Mouse (Mus musculus): Measurements from ENCODE around the gene Cd70. TPM values are rescaled to one million over a fixed set of nuclear protein-coding genes. Genes with fewer than 3 reads are reported as not detected.
"Not testable (repeated sequence)": the region's sequence is repeated elsewhere in the genome, so short reads cannot be mapped to it uniquely, and the experiment has no call there.

The Cd70 gene
- polyA plus RNA-seq, 1 experiment from 2014 or later = not detected

GRCm38 (mm10) chr17:57170616-57171260 is 21.2 kb upstream of the Cd70 start:
- no peak overlapping the region for H3K9ac ChIP-seq
- no peak overlapping the region for H3K4me2 ChIP-seq
- H3K4me1 ChIP-seq = peaks cover 5% of the 10 kb centered on the region; the same call in 1 of the 2 replicates
- ATAC-seq (ENCODE audit: low FRiP score) = no peak
- H3K27me3 ChIP-seq = 0 out of 2 replicates have a peak, but pooled peaks cover 3% of the 10 kb centered on the region
- 62% methylated on average over 5 of the region's 5 CpGs for WGBS
- no peak overlapping the region for H3K4me3 ChIP-seq (replicated peaks)
- no peak overlapping the region for H3K27ac ChIP-seq
- no peaks in the 10 kb centered on the region for H3K9me3 ChIP-seq
- H3K36me3 ChIP-seq (replicated peaks) = no peaks in the 10 kb centered on the region

DNA sequence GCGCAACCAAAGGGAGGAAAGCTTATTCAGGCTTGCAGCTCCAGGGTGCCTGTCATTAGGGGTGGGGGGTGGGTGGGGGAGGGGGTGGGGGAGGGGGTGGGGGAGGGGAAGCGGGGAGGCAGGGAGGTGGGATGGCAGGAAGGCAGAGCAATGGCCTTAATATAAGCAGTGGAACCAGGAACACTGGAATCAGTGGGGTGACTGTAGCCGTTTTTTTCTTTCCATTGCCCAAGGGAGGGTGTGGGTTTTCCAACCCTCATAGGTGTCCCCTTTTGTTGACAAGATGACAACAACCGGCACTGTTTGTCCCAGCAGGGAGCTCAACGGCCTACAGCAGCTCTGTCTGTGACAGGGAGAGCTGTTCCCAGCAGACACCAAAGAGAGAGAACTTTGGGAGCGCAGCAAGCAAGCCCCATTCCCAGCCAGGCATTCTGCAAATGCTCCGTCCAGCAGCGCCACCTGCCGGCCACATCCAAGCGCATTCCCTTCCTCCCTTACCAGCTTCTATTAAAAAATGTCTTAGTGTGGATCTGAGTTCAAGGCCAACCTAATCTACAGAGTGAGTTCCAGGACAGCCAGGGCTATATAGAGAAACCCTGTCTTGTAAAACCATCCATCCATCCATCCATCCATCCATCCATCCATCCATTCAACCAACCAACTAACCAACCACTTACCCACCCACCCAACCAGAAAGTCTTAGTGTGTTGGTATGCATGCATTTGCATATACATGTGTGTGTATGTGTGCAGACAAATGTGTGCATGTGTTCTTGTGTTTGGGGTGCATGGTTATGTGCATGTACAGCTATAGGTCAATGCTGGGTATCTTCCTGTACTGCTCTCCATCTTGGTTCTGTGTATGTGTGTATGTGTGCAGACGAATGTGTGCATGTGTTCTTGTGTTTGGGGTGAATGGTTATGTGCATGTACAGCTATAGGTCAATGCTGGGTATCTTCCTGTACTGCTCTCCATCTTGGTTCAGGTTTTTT is 17.5 kb upstream of the Cd70 start:
- 9% methylated on average over 11 of the region's 11 CpGs for WGBS
- H3K4me2 ChIP-seq = peak overlapping the region; percentile 17; the same call in 1 of the 2 replicates

DNA sequence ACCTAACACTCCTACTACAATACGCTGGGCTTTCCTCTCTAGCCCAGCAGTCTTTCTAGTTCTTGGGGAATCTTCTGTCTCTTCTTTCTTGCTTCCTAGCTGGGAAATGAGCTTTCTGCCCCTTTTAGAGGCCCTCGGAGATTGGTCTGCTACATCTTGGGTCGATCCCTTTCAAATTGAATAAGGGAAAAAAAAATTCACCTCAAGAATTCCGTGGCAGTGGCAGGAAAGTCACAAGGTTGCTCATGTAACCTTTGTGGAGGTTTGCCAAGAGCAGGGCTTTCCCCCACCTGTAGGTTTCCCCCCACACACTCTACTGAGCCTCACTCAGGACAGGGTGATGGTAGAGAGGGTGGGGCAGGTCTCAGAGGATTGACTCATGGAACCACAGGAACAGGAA is 4.2 kb upstream of the Cd70 start:
- H3K4me2 ChIP-seq = no peak overlapping the region
- WGBS = 80% methylated on average over 4 of the region's 4 CpGs
- H3K4me1 ChIP-seq = peaks cover 5% of the 10 kb centered on the region; the same call in 1 of the 2 replicates
- no peak overlapping the region for H3K9ac ChIP-seq
- 0 out of 2 replicates have a peak, but pooled peaks cover 5% of the 10 kb centered on the region for H3K9me3 ChIP-seq
- peaks cover 21% of the 10 kb centered on the region for H3K27me3 ChIP-seq
- H3K36me3 ChIP-seq (replicated peaks) = no peaks in the 10 kb centered on the region
- no peak for ATAC-seq (ENCODE audit: low FRiP score)
- H3K4me3 ChIP-seq (replicated peaks) = no peak overlapping the region
- no peak overlapping the region for H3K27ac ChIP-seq

More for the DNA sequence above, 17.5 kb upstream of the Cd70 start:
- peak; percentile 84 for ATAC-seq (ENCODE audit: low FRiP score)
- no peaks in the 10 kb centered on the region for H3K36me3 ChIP-seq (replicated peaks)
- 0 out of 2 replicates have a peak, but pooled peaks cover 3% of the 10 kb centered on the region for H3K27me3 ChIP-seq
- H3K9me3 ChIP-seq = no peaks in the 10 kb centered on the region
- H3K4me1 ChIP-seq = peaks cover 5% of the 10 kb centered on the region; the same call in 1 of the 2 replicates
- H3K27ac ChIP-seq = no peak overlapping the region
- H3K4me3 ChIP-seq (replicated peaks) = no peak overlapping the region
- H3K9ac ChIP-seq = no peak overlapping the region

DNA sequence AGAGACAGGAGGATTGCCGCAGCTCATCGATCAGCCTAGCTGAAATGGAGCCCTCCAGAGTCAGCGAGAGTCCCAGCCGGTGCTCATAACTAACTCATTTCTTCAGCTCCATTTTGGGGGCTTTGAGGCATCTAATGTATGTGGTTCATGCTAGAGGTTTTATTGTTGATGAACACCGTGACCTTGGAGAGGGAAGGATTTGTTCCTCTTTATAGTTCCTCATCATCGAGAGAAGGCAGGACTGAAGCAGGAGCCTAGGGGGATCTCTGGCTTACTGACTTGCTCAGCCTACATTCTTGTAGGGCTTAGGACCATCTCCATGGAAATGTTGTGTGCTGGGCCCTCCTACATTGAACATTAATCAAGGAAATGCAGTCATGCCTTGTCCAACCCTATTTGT is 3.4 kb upstream of the Cd70 start:
- WGBS = 90% methylated on average over 6 of the region's 6 CpGs
- H3K27ac ChIP-seq = no peak overlapping the region
- H3K27me3 ChIP-seq = peaks cover 29% of the 10 kb centered on the region
- peaks cover 6% of the 10 kb centered on the region; the same call in 1 of the 2 replicates for H3K4me1 ChIP-seq
- no peak for ATAC-seq (ENCODE audit: low FRiP score)
- H3K9me3 ChIP-seq = 0 out of 2 replicates have a peak, but pooled peaks cover 5% of the 10 kb centered on the region
- H3K4me2 ChIP-seq = no peak overlapping the region
- H3K36me3 ChIP-seq (replicated peaks) = no peaks in the 10 kb centered on the region
- no peak overlapping the region for H3K9ac ChIP-seq
- H3K4me3 ChIP-seq (replicated peaks) = no peak overlapping the region

DNA sequence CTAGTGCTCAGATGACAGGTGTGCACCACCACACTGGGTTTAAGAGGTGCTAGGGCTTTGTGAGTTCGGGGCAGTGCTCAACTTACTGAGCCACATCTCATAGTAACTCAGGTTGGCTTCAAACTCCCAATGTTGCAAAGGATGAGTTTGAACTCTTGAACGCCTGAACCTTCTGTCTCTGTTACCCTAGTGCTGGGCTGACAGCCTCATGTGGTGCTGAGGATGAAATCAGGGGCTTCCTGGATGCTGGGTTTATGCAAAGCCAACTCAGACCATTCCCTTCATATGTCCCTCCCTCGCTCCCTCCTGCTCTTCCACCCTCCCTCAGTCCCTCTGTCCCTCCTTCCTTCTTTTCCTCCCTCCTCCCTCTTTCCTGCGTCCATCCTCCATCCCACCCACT is 1.2 kb downstream of the Cd70 start:
- Histone ChIP-seq H3K27ac (no peak overlapping the region), H3K4me3 (replicated peaks) (no peak overlapping the region), H3K36me3 (replicated peaks) (no peaks in the 10 kb centered on the region), H3K9me3 (0 out of 2 replicates have a peak, but pooled peaks cover 5% of the 10 kb centered on the region), H3K4me2 (no peak overlapping the region), H3K4me1 (peaks cover 6% of the 10 kb centered on the region; the same call in 1 of the 2 replicates), H3K27me3 (peaks cover 44% of the 10 kb centered on the region), H3K9ac (no peak overlapping the region)
- 65% methylated on average over 4 of the region's 4 CpGs for WGBS
- no peak for ATAC-seq (ENCODE audit: low FRiP score)

- no peaks in the 10 kb centered on the region for H3K9me3 ChIP-seq
- H3K36me3 ChIP-seq (replicated peaks) = no peaks in the 10 kb centered on the region
- H3K27me3 ChIP-seq = peaks cover 36% of the 10 kb centered on the region
- no peak overlapping the region for H3K27ac ChIP-seq
- H3K4me1 ChIP-seq = peaks cover 6% of the 10 kb centered on the region; the same call in 1 of the 2 replicates
- H3K9ac ChIP-seq = no peak overlapping the region
- no peak for ATAC-seq (ENCODE audit: low FRiP score)
- no peak overlapping the region for H3K4me2 ChIP-seq
- 58% methylated on average over 1 of the region's 1 CpGs for WGBS
- no peak overlapping the region for H3K4me3 ChIP-seq (replicated peaks)
Measured at GRCm38 (mm10) chr17:57145115-57145514, 4.5 kb downstream of the Cd70 start.

GRCm38 (mm10) chr17:57143704-57144103 is 5.9 kb downstream of the Cd70 start:
- Histone ChIP-seq H3K9ac (no peak overlapping the region), H3K27ac (no peak overlapping the region), H3K4me1 (no peaks in the 10 kb centered on the region), H3K27me3 (peaks cover 22% of the 10 kb centered on the region), H3K4me2 (no peak overlapping the region), H3K9me3 (no peaks in the 10 kb centered on the region), H3K36me3 (replicated peaks) (no peaks in the 10 kb centered on the region), H3K4me3 (replicated peaks) (no peak overlapping the region)
- ATAC-seq (ENCODE audit: low FRiP score) = no peak
- WGBS = 82% methylated on average over 3 of the region's 3 CpGs

DNA sequence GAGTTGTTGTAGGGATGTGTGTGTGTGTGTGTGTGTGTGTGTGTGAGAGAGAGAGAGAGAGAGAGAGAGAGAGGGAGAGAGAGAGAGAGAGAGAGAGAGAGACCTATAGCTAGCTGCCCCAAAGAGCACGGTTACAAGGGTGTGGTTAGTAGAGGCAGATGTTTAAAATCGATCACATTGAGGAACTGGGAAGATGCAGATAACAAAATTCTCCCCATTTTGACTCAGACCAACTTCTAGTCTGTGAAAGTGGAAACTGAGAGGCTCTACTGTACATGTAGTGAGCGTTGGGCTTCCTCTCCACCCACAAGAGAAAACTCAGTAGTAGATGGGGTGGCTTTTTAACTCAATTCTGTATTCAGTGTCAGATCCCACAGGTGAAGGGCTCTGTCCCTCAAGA is 9.9 kb downstream of the Cd70 start:
- no peak for ATAC-seq (ENCODE audit: low FRiP score)
- H3K27ac ChIP-seq = no peak overlapping the region
- H3K4me2 ChIP-seq = no peak overlapping the region
- H3K27me3 ChIP-seq = no peaks in the 10 kb centered on the region
- no peak overlapping the region for H3K4me3 ChIP-seq (replicated peaks)
- no peaks in the 10 kb centered on the region for H3K4me1 ChIP-seq
- H3K9me3 ChIP-seq = no peaks in the 10 kb centered on the region
- no peaks in the 10 kb centered on the region for H3K36me3 ChIP-seq (replicated peaks)
- WGBS = 87% methylated on average over 3 of the region's 3 CpGs
- H3K9ac ChIP-seq = no peak overlapping the region

GRCm38 (mm10) chr17:57138676-57139075 is 10.9 kb downstream of the Cd70 start:
- no peak for ATAC-seq (ENCODE audit: low FRiP score)
- no peak overlapping the region for H3K27ac ChIP-seq
- H3K4me2 ChIP-seq = no peak overlapping the region
- H3K9ac ChIP-seq = no peak overlapping the region
- no peaks in the 10 kb centered on the region for H3K27me3 ChIP-seq
- 84% methylated on average over 4 of the region's 4 CpGs for WGBS
- H3K9me3 ChIP-seq = no peaks in the 10 kb centered on the region
- H3K4me1 ChIP-seq = no peaks in the 10 kb centered on the region
- H3K36me3 ChIP-seq (replicated peaks) = no peaks in the 10 kb centered on the region
- no peak overlapping the region for H3K4me3 ChIP-seq (replicated peaks)

DNA sequence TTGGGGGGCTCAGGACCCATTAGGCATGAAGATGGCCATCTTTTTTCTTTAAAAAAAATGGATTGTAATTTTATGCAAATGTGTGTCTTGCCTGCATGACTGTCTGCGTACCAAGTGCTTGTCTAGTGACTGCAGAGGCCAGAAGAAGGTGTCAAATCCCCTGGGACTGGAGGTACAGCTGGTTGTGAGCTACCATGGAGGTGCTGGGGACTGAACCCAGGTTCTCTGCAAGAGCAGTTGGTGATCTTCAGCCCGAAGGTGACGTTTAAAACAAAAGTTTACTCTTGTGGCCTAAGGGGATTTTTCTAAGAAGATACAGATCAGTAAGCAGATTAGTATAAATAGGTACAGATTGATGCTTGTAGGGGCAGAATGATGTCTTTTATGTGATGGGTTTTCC is 13.9 kb downstream of the Cd70 start:
- Histone ChIP-seq H3K4me1 (no peaks in the 10 kb centered on the region), H3K27ac (no peak overlapping the region), H3K36me3 (replicated peaks) (no peaks in the 10 kb centered on the region), H3K4me2 (no peak overlapping the region), H3K4me3 (replicated peaks) (no peak overlapping the region), H3K9ac (no peak overlapping the region), H3K27me3 (no peaks in the 10 kb centered on the region), H3K9me3 (no peaks in the 10 kb centered on the region)
- ATAC-seq (ENCODE audit: low FRiP score) = no peak
- WGBS = 84% methylated on average over 3 of the region's 3 CpGs

DNA sequence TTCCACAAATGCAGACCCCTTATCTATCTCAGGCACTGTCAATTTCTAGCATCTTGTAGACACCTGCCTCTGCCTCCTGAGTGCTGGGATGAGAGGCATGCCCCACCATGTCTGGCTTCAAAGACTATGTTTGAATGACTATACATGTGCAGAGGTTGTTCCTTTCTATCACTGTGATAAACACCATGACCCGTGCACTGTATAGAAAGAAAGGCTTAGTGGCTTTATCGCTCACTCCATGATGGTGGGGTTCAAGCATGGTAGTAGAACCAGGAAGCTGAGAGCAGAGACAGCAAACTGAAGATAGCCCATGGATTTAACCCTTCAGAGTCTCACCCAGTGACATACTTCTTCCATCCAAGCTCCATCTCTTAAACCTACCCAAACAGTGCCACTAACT is 14.9 kb downstream of the Cd70 start:
- Histone ChIP-seq H3K4me1 (no peaks in the 10 kb centered on the region), H3K36me3 (replicated peaks) (no peaks in the 10 kb centered on the region), H3K9me3 (no peaks in the 10 kb centered on the region), H3K27ac (no peak overlapping the region), H3K9ac (no peak overlapping the region), H3K4me2 (no peak overlapping the region), H3K27me3 (no peaks in the 10 kb centered on the region), H3K4me3 (replicated peaks) (no peak overlapping the region)
- 84% methylated on average over 2 of the region's 2 CpGs for WGBS
- ATAC-seq (ENCODE audit: low FRiP score) = no peak

DNA sequence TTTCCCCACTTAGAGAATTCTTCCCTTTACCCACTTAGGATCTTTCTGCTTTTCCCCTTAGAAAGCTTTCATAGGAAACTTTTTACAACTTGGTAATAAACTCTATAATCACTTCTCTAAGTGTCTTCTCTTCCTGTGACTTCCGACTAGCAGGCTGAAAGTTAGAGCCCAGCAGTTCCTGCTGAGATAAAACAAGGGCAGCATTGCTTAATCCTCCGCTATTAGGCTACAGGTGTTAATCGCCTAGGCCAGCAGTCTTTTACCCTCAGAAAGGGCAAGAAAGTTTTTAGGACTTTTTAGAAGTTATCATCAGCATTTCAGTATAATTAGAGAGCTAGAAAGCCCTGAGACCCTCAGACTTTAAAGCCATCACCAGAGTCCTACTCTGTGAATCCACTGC is 15.6 kb downstream of the Cd70 start:
- ATAC-seq (ENCODE audit: low FRiP score); H3K4me2 ChIP-seq: not testable (repeated sequence)

More for the DNA sequence above, 15.6 kb downstream of the Cd70 start:
- H3K4me3 ChIP-seq (replicated peaks); H3K9me3 ChIP-seq; H3K4me1 ChIP-seq; H3K36me3 ChIP-seq (replicated peaks); H3K27me3 ChIP-seq; H3K9ac ChIP-seq; H3K27ac ChIP-seq: not testable (repeated sequence)
- WGBS = 23% methylated on average over 3 of the region's 3 CpGs
